Mouse (Mus musculus): Measurements from ENCODE around the gene Adnp. TPM values are rescaled to one million over a fixed set of nuclear protein-coding genes. Genes with fewer than 3 reads are reported as not detected.
A peak's percentile ranks its signal among the peaks of the same experiment; 100 is the strongest.

The Adnp gene
- polyA plus RNA-seq, 1 experiment from 2014 or later, result 5.9 TPM

DNA sequence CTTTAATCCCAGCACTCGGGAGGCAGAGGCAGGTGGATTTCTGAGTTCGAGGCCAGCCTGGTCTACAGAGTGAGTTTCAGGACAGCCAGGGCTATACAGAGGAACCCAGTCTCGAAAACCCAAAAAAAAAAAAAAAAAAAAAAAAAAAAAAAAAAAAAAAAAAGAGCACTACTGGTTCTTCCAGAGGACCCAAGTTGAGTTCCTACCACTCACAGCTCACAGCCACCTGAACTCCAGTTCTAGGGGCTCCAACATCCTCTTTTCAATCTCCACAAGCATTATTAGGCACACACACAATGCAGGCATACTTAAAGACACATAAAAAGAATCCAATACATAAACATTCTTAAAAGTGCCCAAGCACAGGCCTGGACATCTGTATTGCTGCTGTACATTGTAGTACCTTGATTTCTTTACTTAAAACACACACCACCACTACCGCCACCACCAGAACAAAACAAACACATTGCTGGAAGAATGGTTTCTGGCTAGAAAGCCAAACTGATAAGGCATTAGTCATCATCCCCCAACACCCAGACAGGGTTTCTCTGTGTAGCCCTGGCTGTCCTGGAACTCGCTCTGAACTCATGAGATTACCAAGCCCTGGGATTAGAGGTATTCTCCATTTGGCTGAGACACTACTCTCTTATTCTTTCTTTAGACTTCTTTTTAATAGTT lies 6.8 kb downstream of the Adnp start:
- H3K4me2 ChIP-seq, result no peak overlapping the region
- no peak for ATAC-seq (ENCODE audit: low read depth)

DNA sequence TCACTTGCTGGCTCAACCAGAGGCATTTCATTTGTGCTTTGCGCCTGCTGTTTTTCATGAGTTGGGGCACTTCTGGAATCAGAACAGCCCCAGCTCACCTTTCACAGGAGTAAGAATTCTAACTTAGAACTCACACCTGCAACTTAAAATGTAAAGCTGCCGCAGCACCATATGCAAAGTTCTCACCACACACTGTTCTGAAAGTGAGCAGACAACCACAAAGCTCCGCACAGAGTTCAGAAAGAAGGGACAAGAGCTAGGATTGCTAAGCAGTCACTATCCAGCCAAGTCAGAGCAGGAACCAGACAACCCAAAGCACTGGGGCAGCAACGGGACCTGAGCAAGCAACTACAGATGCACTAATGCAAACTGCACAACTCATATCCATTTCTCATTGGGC lies 7.4 kb downstream of the Adnp start:
- ATAC-seq (ENCODE audit: low read depth), result no peak
- peak overlapping the region; percentile 31; the same call in 1 of the 2 replicates for H3K9ac ChIP-seq
- peaks cover 26% of the 10 kb centered on the region for H3K36me3 ChIP-seq
- H3K27ac ChIP-seq (replicated peaks), result no peak overlapping the region
- peaks cover 90% of the 10 kb centered on the region for H3K4me1 ChIP-seq (replicated peaks)
- H3K4me2 ChIP-seq, result no peak overlapping the region
- WGBS, result 89% methylated on average over 4 of the region's 4 CpGs
- H3K4me3 ChIP-seq, result no peak overlapping the region
- H3K9me3 ChIP-seq, result no peaks in the 10 kb centered on the region
- no peaks in the 10 kb centered on the region for H3K27me3 ChIP-seq

More for the DNA sequence above, 6.8 kb downstream of the Adnp start:
- Histone ChIP-seq H3K27me3 (no peaks in the 10 kb centered on the region), H3K9me3 (no peaks in the 10 kb centered on the region), H3K4me3 (no peak overlapping the region), H3K4me1 (replicated peaks) (peaks cover 90% of the 10 kb centered on the region), H3K36me3 (peaks cover 27% of the 10 kb centered on the region), H3K9ac (no peak overlapping the region; the same call in 1 of the 2 replicates), H3K27ac (replicated peaks) (no peak overlapping the region)
- WGBS, result 77% methylated on average over 4 of the region's 5 CpGs

GRCm38 (mm10) chr2:168198421-168198820 lies 8.5 kb downstream of the Adnp start:
- no peaks in the 10 kb centered on the region for H3K27me3 ChIP-seq
- H3K36me3 ChIP-seq, result peaks cover 17% of the 10 kb centered on the region
- H3K9ac ChIP-seq, result no peak overlapping the region
- WGBS, result 90% methylated on average over 1 of the region's 1 CpGs
- H3K4me1 ChIP-seq (replicated peaks), result peaks cover 91% of the 10 kb centered on the region
- no peak for ATAC-seq (ENCODE audit: low read depth)
- no peaks in the 10 kb centered on the region for H3K9me3 ChIP-seq
- no peak overlapping the region for H3K4me2 ChIP-seq
- H3K4me3 ChIP-seq, result no peak overlapping the region
- no peak overlapping the region for H3K27ac ChIP-seq (replicated peaks)

GRCm38 (mm10) chr2:168195721-168196120 lies 11.2 kb downstream of the Adnp start:
- no peak for ATAC-seq (ENCODE audit: low read depth)
- Histone ChIP-seq H3K4me2 (no peak overlapping the region), H3K36me3 (peaks cover 16% of the 10 kb centered on the region; the same call in 1 of the 2 replicates)

DNA sequence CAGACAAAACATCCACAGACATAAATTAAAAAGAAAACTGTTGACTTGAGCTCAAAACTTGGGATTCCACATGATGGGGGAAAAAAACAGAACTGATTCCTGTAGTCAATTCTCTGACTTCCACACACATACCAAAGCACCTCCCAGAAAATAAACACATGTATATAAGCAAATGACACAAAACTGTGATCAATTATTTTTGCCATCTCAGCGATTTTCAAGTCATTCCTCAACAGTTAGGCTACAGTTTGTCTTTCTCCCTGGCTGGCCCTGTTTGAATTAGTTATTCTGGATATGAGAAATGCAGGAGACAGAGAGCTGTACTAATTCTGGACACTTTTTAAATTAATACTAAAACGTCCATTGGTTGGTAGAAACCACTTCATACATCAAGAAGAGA lies 13.2 kb downstream of the Adnp start:
- no peak for ATAC-seq (ENCODE audit: low read depth)
- Histone ChIP-seq H3K9me3 (no peaks in the 10 kb centered on the region), H3K4me2 (no peak overlapping the region), H3K4me3 (no peak overlapping the region), H3K27ac (replicated peaks) (no peak overlapping the region), H3K36me3 (peaks cover 16% of the 10 kb centered on the region; the same call in 1 of the 2 replicates), H3K4me1 (replicated peaks) (peaks cover 86% of the 10 kb centered on the region), H3K9ac (no peak overlapping the region), H3K27me3 (no peaks in the 10 kb centered on the region)
- 85% methylated on average over 2 of the region's 2 CpGs for WGBS

More at GRCm38 (mm10) chr2:168195721-168196120, 11.2 kb downstream of the Adnp start:
- H3K4me1 ChIP-seq (replicated peaks), result peaks cover 92% of the 10 kb centered on the region
- H3K27ac ChIP-seq (replicated peaks), result no peak overlapping the region
- no peaks in the 10 kb centered on the region for H3K27me3 ChIP-seq
- H3K9me3 ChIP-seq, result no peaks in the 10 kb centered on the region
- no peak overlapping the region for H3K9ac ChIP-seq
- no peak overlapping the region for H3K4me3 ChIP-seq
- 28% methylated on average over 2 of the region's 2 CpGs for WGBS

DNA sequence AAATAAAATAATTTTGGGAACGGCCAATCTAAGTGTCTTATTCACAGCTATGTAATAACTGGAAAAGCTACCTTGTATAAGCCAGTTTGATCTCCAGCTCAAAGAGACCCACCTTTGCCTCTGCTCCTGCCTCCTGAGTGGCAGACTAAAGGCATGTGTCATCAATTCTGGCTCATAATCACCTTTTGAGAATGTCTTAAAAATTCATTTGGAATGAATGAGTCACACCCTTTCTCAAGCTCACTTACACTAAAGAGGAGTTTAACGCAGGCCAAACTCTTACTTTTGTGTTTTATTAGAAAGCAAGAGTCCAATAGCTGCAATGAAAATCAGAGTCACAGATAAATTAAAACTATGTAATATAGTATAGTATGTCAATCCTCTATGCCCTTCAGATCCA lies 15.1 kb downstream of the Adnp start:
- H3K9ac ChIP-seq, result no peak overlapping the region
- no peak for ATAC-seq (ENCODE audit: low read depth)
- H3K9me3 ChIP-seq, result no peaks in the 10 kb centered on the region
- H3K27ac ChIP-seq (replicated peaks), result no peak overlapping the region
- 94% methylated on average over 2 of the region's 2 CpGs for WGBS
- H3K36me3 ChIP-seq, result peaks cover 20% of the 10 kb centered on the region
- H3K4me1 ChIP-seq (replicated peaks), result peaks cover 69% of the 10 kb centered on the region
- H3K4me3 ChIP-seq, result no peak overlapping the region
- H3K4me2 ChIP-seq, result no peak overlapping the region
- H3K27me3 ChIP-seq, result no peaks in the 10 kb centered on the region

GRCm38 (mm10) chr2:168175946-168176345 lies 31.0 kb downstream of the Adnp start:
- no peaks in the 10 kb centered on the region for H3K4me1 ChIP-seq (replicated peaks)
- WGBS, result 33% methylated on average over 7 of the region's 7 CpGs
- peaks cover 30% of the 10 kb centered on the region for H3K36me3 ChIP-seq
- H3K4me2 ChIP-seq, result no peak overlapping the region
- no peak for ATAC-seq (ENCODE audit: low read depth)
- H3K27me3 ChIP-seq, result no peaks in the 10 kb centered on the region
- no peak overlapping the region for H3K27ac ChIP-seq (replicated peaks)
- H3K9me3 ChIP-seq, result no peaks in the 10 kb centered on the region
- H3K9ac ChIP-seq, result no peak overlapping the region
- H3K4me3 ChIP-seq, result no peak overlapping the region

DNA sequence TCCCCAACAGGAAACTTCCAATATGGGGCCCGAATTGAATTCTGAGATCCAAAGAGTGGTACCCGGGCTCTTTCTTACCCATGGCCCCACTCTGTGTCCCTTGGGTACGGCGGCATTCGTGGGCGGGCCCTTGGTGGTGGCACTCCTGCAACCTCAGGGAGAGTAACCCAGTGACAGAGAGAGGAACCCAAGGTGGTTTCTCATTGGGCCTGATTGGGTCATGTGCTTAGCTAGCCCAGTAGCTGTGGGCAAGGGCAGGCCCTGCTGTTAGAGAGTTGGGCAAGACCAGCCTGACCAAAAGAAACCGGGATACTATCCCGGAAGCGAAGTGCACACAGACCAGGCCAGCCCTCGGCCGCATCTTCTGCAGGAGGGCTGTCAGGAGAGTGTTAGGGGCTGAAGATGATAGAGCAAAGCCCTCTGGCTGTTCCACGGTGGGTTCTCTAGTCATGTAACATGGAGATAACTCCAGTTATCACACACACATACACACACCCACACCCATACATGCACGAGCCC lies 36.7 kb downstream of the Adnp start:
- peaks cover 26% of the 10 kb centered on the region for H3K4me1 ChIP-seq (replicated peaks)
- H3K4me3 ChIP-seq, result no peak overlapping the region
- H3K27ac ChIP-seq (replicated peaks), result 0 out of 2 replicates have a peak overlapping the region, but pooled peaks have one; percentile 18
- H3K4me2 ChIP-seq, result peak overlapping the region; percentile 18
- peaks cover 12% of the 10 kb centered on the region for H3K36me3 ChIP-seq
- H3K9me3 ChIP-seq, result no peaks in the 10 kb centered on the region
- H3K27me3 ChIP-seq, result no peaks in the 10 kb centered on the region
- peak; percentile 54 for ATAC-seq (ENCODE audit: low read depth)
- H3K9ac ChIP-seq, result no peak overlapping the region
- WGBS, result 8% methylated on average over 13 of the region's 13 CpGs

DNA sequence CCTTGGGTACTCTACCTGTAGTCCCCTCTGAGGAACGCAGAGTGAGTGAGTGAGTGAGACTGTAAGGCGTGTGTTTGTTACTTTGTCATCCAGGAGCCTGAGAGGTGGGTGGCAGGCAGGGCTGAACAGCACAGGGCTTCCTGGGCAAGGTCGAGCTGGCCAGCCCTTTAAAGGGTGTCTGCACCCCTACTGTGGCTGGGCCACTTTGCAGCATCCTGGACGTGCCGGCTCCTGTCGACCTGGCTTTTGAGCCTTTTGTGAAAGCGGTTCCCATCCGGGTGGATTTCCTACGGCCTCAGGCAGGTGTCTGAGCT lies 37.2 kb downstream of the Adnp start:
- 7% methylated on average over 9 of the region's 9 CpGs for WGBS
- 0 out of 2 replicates have a peak overlapping the region, but pooled peaks have one; percentile 18 for H3K27ac ChIP-seq (replicated peaks)
- 0 out of 2 replicates have a peak, but pooled peaks have one; percentile 4 for ATAC-seq (ENCODE audit: low read depth)
- no peaks in the 10 kb centered on the region for H3K27me3 ChIP-seq
- peaks cover 26% of the 10 kb centered on the region for H3K4me1 ChIP-seq (replicated peaks)
- H3K4me3 ChIP-seq, result no peak overlapping the region
- no peak overlapping the region for H3K9ac ChIP-seq
- H3K9me3 ChIP-seq, result no peaks in the 10 kb centered on the region
- peak overlapping the region; percentile 18 for H3K4me2 ChIP-seq
- H3K36me3 ChIP-seq, result peaks cover 8% of the 10 kb centered on the region; the same call in 1 of the 2 replicates

GRCm38 (mm10) chr2:168168892-168169799 lies 37.8 kb downstream of the Adnp start:
- Histone ChIP-seq H3K27me3 (no peaks in the 10 kb centered on the region), H3K27ac (replicated peaks) (0 out of 2 replicates have a peak overlapping the region, but pooled peaks have one; percentile 18), H3K4me2 (no peak overlapping the region), H3K4me1 (replicated peaks) (peaks cover 26% of the 10 kb centered on the region), H3K36me3 (0 out of 2 replicates have a peak, but pooled peaks cover 4% of the 10 kb centered on the region), H3K9me3 (no peaks in the 10 kb centered on the region), H3K4me3 (no peak overlapping the region), H3K9ac (no peak overlapping the region)
- ATAC-seq (ENCODE audit: low read depth), result peak; percentile 37; the same call in 1 of the 2 replicates
- whole genome bisulfite sequencing, result 49% methylated on average over 9 of the region's 9 CpGs

DNA sequence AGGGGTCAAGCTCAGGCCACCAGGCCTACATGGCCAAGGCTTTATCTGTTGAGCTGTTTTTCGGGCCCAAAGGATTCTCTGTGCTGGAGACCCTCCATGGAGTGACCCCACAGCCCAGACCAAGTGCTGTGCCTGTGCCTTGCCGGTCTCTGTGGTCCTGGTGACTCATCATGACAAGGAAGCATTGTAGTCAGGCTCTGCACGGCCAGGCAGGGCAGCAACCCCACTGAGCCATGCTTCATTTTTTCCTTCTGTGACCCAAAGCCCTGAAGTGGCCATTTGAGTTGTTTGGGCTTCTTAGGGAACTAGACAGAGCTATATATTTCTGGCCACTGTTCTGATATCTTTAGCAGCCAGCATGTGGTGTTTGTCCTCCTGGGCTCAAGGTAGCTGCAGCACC lies 39.1 kb downstream of the Adnp start:
- ATAC-seq (ENCODE audit: low read depth), result no peak
- no peak overlapping the region for H3K4me3 ChIP-seq
- no peak overlapping the region for H3K9ac ChIP-seq
- no peak overlapping the region for H3K4me2 ChIP-seq
- no peaks in the 10 kb centered on the region for H3K36me3 ChIP-seq
- H3K27ac ChIP-seq (replicated peaks), result no peak overlapping the region
- H3K9me3 ChIP-seq, result no peaks in the 10 kb centered on the region
- WGBS, result 61% methylated on average over 3 of the region's 3 CpGs
- no peaks in the 10 kb centered on the region for H3K27me3 ChIP-seq
- peaks cover 26% of the 10 kb centered on the region for H3K4me1 ChIP-seq (replicated peaks)

Data from neural tube, embryonic 13.5 days (tissue).